Mouse (Mus musculus) CH12.LX (cell line): ENCODE measurements at regions not wholly inside any gene's neighbourhood (a gene's known extent, or its start where the extent isn't known, plus 50 kb on each side); places are given as distances from the start of the nearest gene placed in this dataset.

Experiments
- DNase-seq: peaks from one replicate; pipeline ENCODE4 v3.0.0-alpha.2; 2013; ENCODE audit errors: extremely low read depth
- H3K27ac ChIP-seq: 2 replicates; pipeline ENCODE4 v1.5.1; 2012; ENCODE audit warnings: low read depth, mild to moderate bottlenecking, control low read depth, moderate library complexity; ENCODE audit not compliant: insufficient read depth
- H3K27me3 ChIP-seq: replicated peaks from 2 replicates; pipeline ENCODE3; 2012; ENCODE audit warnings: inconsistent platforms
- H3K36me3 ChIP-seq, 2 experiments: replicated peaks in 1 of 2; 2 replicates each; pipeline versions ENCODE3 to v1.6.1; 2012; ENCODE audit warnings: inconsistent platforms in 1 of 2, low read length in 1 of 2, mild to moderate bottlenecking in 1 of 2, mixed read lengths in 1 of 2, moderate library complexity in 1 of 2; ENCODE audit not compliant: control insufficient read depth in 1 of 2, insufficient read depth in 1 of 2
- H3K4me1 ChIP-seq, 2 experiments: 2 replicates each; pipeline ENCODE4 v1.6.1; 2012; ENCODE audit warnings: inconsistent platforms in 1 of 2, moderate library complexity in 1 of 2; ENCODE audit not compliant: insufficient read depth in 2 of 2, control insufficient read depth in 1 of 2
- H3K4me2 ChIP-seq: 2 replicates; pipeline ENCODE4 v1.6.1; 2012; ENCODE audit warnings: low read depth, mild to moderate bottlenecking, control low read depth; ENCODE audit not compliant: poor library complexity, insufficient read depth, severe bottlenecking
- H3K4me3 ChIP-seq, 3 experiments: fragments of 150-350 bp in 1 of 3; sonication (generic) in 1 of 3; replicated peaks in 1 of 3; 2 replicates each; pipeline versions ENCODE3 to v1.5.1; 2011 to 2012; ENCODE audit warnings: low read depth in 2 of 3, low read length in 2 of 3, mild to moderate bottlenecking in 2 of 3, moderate library complexity in 2 of 3, control low read depth in 1 of 3, improper control_type of control experiment in 1 of 3, inconsistent platforms in 1 of 3, mixed read lengths in 1 of 3; ENCODE audit not compliant: poor library complexity in 1 of 3
- H3K79me2 ChIP-seq: replicated peaks from 2 replicates; pipeline ENCODE4 v1.6.1; 2012; ENCODE audit warnings: mild to moderate bottlenecking, moderate library complexity; ENCODE audit not compliant: control insufficient read depth, poor library complexity, insufficient read depth, severe bottlenecking; ENCODE audit errors: extremely low read depth
- H3K9ac ChIP-seq: 2 replicates; pipeline ENCODE4 v1.6.1; 2012; ENCODE audit warnings: low read depth, mild to moderate bottlenecking, control low read depth, moderate library complexity; ENCODE audit not compliant: insufficient read depth
- H3K9me3 ChIP-seq: replicated peaks from 2 replicates; pipeline ENCODE3; 2012; ENCODE audit warnings: low read length, inconsistent platforms, mixed read lengths
- BHLHE40 ChIP-seq: IDR thresholded peaks from 2 replicates; pipeline ENCODE4 v1.6.1; 2011; ENCODE audit warnings: mild to moderate bottlenecking, low read depth, low read length, improper control_type of control experiment
- CHD2 ChIP-seq: IDR thresholded peaks from 2 replicates; pipeline ENCODE4 v1.6.1; 2011; ENCODE audit warnings: low read length, improper control_type of control experiment
- CTCF ChIP-seq, 2 experiments: IDR thresholded peaks in 1 of 2; conservative IDR thresholded peaks in 1 of 2; 2 replicates each; pipeline ENCODE4 v1.5.1; 2011 to 2012; ENCODE audit warnings: low read depth in 2 of 2, low read length in 2 of 2, improper control_type of control experiment in 1 of 2, inconsistent platforms in 1 of 2, mild to moderate bottlenecking in 1 of 2, moderate library complexity in 1 of 2
- IRF4 ChIP-seq: IDR thresholded peaks from 2 replicates; pipeline ENCODE4 v1.6.1; 2014; ENCODE audit warnings: low read depth, mild to moderate bottlenecking, inconsistent platforms, low read length, improper control_type of control experiment
- JUND ChIP-seq: conservative IDR thresholded peaks from 2 replicates; pipeline ENCODE4 v1.6.1; 2011; ENCODE audit warnings: low read depth, low read length, improper control_type of control experiment
- MAFK ChIP-seq: IDR thresholded peaks from 2 replicates; pipeline ENCODE4 v1.6.1; 2011; ENCODE audit warnings: low read length, improper control_type of control experiment; ENCODE audit not compliant: insufficient replicate concordance
- MAX ChIP-seq: IDR thresholded peaks from 2 replicates; pipeline ENCODE4 v1.6.1; 2011; ENCODE audit warnings: low read length, improper control_type of control experiment
- MEF2A ChIP-seq: IDR thresholded peaks from 2 replicates; pipeline ENCODE4 v1.6.1; 2014; ENCODE audit warnings: low read depth, mild to moderate bottlenecking, inconsistent platforms, low read length, improper control_type of control experiment, borderline replicate concordance
- MYC ChIP-seq: IDR thresholded peaks from 2 replicates; pipeline ENCODE4 v1.6.1; 2011; ENCODE audit warnings: low read depth, mild to moderate bottlenecking, improper control_type of control experiment, low read length
- NELFE ChIP-seq: IDR thresholded peaks from 2 replicates; pipeline ENCODE4 v1.6.1; 2011; ENCODE audit warnings: low read depth, low read length, improper control_type of control experiment
- NRF1 ChIP-seq: IDR thresholded peaks from 2 replicates; pipeline ENCODE4 v1.6.1; 2014; ENCODE audit warnings: low read depth, mild to moderate bottlenecking, inconsistent platforms, low read length, improper control_type of control experiment, moderate library complexity
- PAX5 ChIP-seq: IDR thresholded peaks from 2 replicates; pipeline ENCODE4 v1.6.1; 2012; ENCODE audit warnings: low read length, inconsistent platforms, mixed read lengths
- POLR2AphosphoS2 ChIP-seq: IDR thresholded peaks from 2 replicates; pipeline ENCODE4 v1.6.1; 2011; ENCODE audit warnings: low read depth, low read length, improper control_type of control experiment
- RAD21 ChIP-seq: IDR thresholded peaks from 2 replicates; pipeline ENCODE4 v1.6.1; 2011; ENCODE audit warnings: low read depth, mild to moderate bottlenecking, low read length, improper control_type of control experiment, moderate library complexity
- RCOR1 ChIP-seq: conservative IDR thresholded peaks from 2 replicates; pipeline ENCODE4 v1.6.1; 2012; ENCODE audit warnings: low read depth, mild to moderate bottlenecking, inconsistent platforms, low read length, improper control_type of control experiment
- SIN3A ChIP-seq: IDR thresholded peaks from 2 replicates; pipeline ENCODE4 v1.6.1; 2012; ENCODE audit warnings: low read length, improper control_type of control experiment, inconsistent platforms
- TCF12 ChIP-seq: IDR thresholded peaks from 2 replicates; pipeline ENCODE4 v1.6.1; 2014; ENCODE audit warnings: low read depth, mild to moderate bottlenecking, inconsistent platforms, low read length, improper control_type of control experiment
- USF2 ChIP-seq: conservative IDR thresholded peaks from 2 replicates; pipeline ENCODE4 v1.6.1; 2011; ENCODE audit warnings: low read depth, low read length, improper control_type of control experiment
- ZKSCAN1 ChIP-seq: IDR thresholded peaks from 2 replicates; pipeline ENCODE4 v1.6.1; 2012; ENCODE audit warnings: low read depth, inconsistent platforms, low read length, improper control_type of control experiment, borderline replicate concordance
- dilution Hi-C: fragments of 300-500 bp; cut with MboI; formaldehyde crosslinking; loops from 2 replicates; pipeline ENCODE4 v1.14.3; 2020; ENCODE audit warnings: low sequenced_read_pairs; ENCODE audit not compliant: extremely low pct_unique_long_range_greater_than_20kb, extremely low pct_ligation_motif_present
- in situ Hi-C: fragments of 300-500 bp; cut with MboI; formaldehyde crosslinking; loops from 3 replicates; pipeline ENCODE4 v1.14.3; 2019; ENCODE audit warnings: low sequenced_read_pairs, low pct_ligation_motif_present, low pct_unique_long_range_greater_than_20kb, mixed read lengths

GRCm38 (mm10) chr6:60217840-60218239, 611.8 kb downstream of the Snca start:
- TF ChIP-seq MAX (no peak), SIN3A (no peak), NRF1 (no peak), POLR2AphosphoS2 (no peak), CTCF (conservative IDR thresholded peaks at IDR 0.05 in 1 of 2, IDR thresholded peaks at IDR 0.05 in 1 of 2; ENCODE audit: low read depth in 2 of 2, low read length in 2 of 2) (no peak), IRF4 (no peak), MEF2A (no peak), RCOR1 (no peak), NELFE (no peak), CHD2 (no peak), USF2 (no peak), PAX5 (no peak), MAFK (no peak), MYC (no peak), ZKSCAN1 (no peak), BHLHE40 (no peak), JUND (no peak), TCF12 (no peak)
- TF ChIP-seq, all 38 proteins: peak for 0
- H3K27me3 ChIP-seq: no peaks in the 10 kb centered on the region
- no peaks in the 10 kb centered on the region for H3K79me2 ChIP-seq
- no peak overlapping the region for H3K4me3 ChIP-seq
- H3K4me1 ChIP-seq: no peaks in the 10 kb centered on the region
- H3K36me3 ChIP-seq: no peaks in the 10 kb centered on the region
- no peaks in the 10 kb centered on the region for H3K9me3 ChIP-seq
- H3K4me2 ChIP-seq: no peak overlapping the region
- no peak for DNase-seq
- no peak overlapping the region for H3K9ac ChIP-seq
- dilution Hi-C loops (no loop called here), in situ Hi-C loops (no loop called here)
- no peak overlapping the region for H3K27ac ChIP-seq

- Histone ChIP-seq H3K27ac (no peak overlapping the region), H3K4me1 (no peaks in the 10 kb centered on the region), H3K4me2 (no peak overlapping the region), H3K9me3 (peaks cover 8% of the 10 kb centered on the region), H3K36me3 (no peaks in the 10 kb centered on the region), H3K27me3 (no peaks in the 10 kb centered on the region), H3K79me2 (no peaks in the 10 kb centered on the region), H3K9ac (no peak overlapping the region), H3K4me3 (no peak overlapping the region)
- peak; percentile 12 for DNase-seq
- in situ Hi-C loops: no loop called here
- TF ChIP-seq CTCF (conservative IDR thresholded peaks at IDR 0.05 in 1 of 2, IDR thresholded peaks at IDR 0.05 in 1 of 2; ENCODE audit: low read depth in 2 of 2, low read length in 2 of 2) (peak; percentile 34 to 49; a peak in 2 of 4 replicates), RAD21 (peak; percentile 47), USF2 (no peak), MEF2A (no peak), NRF1 (peak; percentile 51; the same call in 1 of the 2 replicates)
- TF ChIP-seq, all 38 proteins: peak for 3
- dilution Hi-C loops: no loop called here
These were observed 628.1 kb downstream of the Snca start for GRCm38 (mm10) chr6:60201548-60201947.
